Mouse (Mus musculus) retina, adult 2 months (tissue): ENCODE measurements around the gene Rbp2.

Source experiments
- DNase-seq: peaks from one replicate; pipeline ENCODE4 v3.0.0-alpha.2; 2012; ENCODE audit warnings: low read depth, low spot score

Rbp2 gene

DNA sequence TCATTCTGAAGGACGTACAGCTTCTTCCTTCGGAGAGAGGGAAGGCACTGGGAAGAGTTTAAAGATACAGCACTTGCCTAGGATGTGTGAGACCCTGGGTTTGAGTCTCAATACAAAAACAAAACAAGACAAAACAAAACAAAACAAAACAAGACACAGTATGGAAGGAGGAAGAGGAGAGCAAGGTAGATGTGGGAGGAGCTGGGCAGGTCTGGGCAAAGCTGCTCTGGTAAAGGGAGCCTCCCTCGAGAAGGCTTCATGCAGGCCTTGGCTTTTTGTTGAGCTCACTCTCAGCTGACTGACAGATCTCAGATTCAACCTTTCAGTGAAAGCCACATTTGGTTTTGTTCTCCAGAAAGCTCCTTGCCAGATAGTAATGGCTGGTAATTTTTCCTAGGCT, at the start of gene Rbp2:
Rbp2 (plus strand) TSS at position 301 of the 400 bp plus-strand sequence.
- no peak for DNase-seq

- no peak for DNase-seq
These were observed 48.1 kb upstream of the Rbp2 start for GRCm38 (mm10) chr9:98437819-98438218.

DNA sequence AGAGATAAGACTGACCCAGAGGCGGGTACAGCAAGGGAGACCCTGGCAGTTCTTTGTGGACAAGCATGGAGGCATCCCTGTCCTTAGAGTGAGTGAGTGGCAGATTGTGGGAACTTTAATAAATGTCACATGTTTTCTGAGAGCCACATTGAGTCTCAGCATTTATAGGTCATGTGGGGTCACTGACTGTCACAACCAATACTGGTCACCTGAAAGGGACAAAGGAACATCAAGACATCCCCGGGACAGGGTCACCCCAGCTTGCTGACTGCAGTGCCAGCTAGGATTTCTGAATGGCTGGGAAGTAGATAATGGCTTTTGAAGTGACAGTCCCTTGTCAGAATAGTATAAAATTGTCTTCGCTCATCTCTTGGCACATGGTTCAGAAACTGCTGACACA, 46.8 kb upstream of the Rbp2 start:
- no peak for DNase-seq

- no peak for DNase-seq
These were observed 43.3 kb upstream of the Rbp2 start for GRCm38 (mm10) chr9:98442638-98443037.

GRCm38 (mm10) chr9:98445359-98446149, 40.4 kb upstream of the Rbp2 start:
- DNase-seq: no peak

DNA sequence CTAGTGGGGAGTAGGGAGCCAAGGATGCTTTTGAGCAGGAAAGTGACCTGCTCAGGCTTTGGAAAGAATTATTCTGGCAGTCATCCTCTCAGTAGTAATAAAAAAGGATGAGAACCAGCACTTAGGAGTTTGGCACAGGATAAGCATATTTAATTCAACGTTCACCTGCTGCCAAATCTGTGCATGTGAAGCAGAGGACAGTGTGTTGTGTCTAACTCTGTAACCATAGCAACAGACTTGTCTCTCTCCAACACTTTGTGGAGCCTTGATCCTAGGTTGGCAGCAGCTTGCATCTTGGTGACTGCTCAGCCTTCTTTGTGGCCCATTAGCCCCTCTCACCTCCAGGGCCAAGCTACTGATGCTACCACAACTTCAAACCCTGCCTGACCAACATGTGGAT, 34.9 kb upstream of the Rbp2 start:
- no peak for DNase-seq

DNA sequence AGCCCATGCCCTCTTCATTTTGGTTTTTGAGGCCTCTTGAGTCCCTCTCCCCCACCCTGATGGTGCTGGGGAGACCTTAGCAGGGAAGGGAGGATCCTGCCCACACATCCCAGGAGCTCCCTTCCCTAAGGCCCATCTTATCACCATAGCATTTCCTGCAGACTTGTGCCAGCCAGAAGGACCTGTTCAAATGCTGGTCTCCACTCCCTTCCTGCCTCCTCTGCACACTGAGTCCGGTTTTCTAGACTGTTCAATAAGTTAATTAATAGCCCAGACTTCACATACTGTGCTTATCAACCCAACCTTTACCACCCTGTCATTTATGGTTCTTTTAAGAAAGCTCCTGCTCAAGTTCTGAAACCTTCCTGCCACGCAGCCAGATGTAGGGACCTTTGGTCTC, 19.2 kb upstream of the Rbp2 start:
- no peak for DNase-seq

GRCm38 (mm10) chr9:98480172-98480749, 5.7 kb upstream of the Rbp2 start:
- no peak for DNase-seq

- DNase-seq: no peak
These were observed 3.7 kb upstream of the Rbp2 start for GRCm38 (mm10) chr9:98482256-98482655.

GRCm38 (mm10) chr9:98485020-98485419, 895 bp upstream of the Rbp2 start:
- DNase-seq: no peak

- DNase-seq: no peak
These were observed 1.4 kb downstream of the Rbp2 start for GRCm38 (mm10) chr9:98487273-98487672.

DNA sequence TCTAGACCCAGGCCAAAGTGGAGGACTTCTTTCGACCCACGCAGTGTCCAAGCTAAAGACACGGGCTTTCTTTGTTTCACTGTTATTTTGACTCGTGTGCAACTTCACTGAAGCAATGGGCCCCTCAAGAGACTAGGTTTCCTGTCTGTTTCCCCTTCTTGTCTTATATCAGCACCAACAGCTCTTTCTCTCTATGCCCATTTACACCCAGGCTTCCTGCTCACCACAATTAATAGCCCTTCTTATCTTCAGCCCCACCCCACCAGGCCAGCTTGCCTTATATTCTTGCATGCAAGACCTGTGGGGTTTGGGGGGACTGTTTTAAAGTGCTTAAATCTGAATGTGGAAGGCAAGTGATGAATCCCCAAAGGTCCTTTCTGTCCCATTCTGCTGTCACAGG, 3.6 kb downstream of the Rbp2 start:
- no peak for DNase-seq

DNA sequence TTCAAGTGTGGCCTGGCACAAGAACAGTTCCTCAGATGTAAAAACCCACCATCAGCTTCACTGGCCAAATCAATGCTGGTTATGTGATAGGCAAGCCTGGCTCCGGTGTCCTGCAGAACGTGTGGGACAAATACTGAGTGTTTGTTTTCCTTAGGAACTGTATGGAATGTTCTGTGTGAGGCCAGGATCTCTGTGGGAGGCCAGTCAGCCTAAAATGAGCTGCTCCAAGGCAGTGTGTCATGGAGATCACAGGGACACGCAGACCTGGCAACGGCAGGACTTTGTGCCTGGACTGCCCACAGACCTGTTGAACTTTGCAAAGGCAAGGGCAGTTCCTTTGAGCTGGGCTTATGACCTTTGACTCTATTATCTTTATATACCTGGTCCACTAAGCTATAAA, 4.2 kb downstream of the Rbp2 start:
- DNase-seq: no peak

- no peak for DNase-seq
These were observed 5.2 kb downstream of the Rbp2 start for GRCm38 (mm10) chr9:98491071-98491470.

DNA sequence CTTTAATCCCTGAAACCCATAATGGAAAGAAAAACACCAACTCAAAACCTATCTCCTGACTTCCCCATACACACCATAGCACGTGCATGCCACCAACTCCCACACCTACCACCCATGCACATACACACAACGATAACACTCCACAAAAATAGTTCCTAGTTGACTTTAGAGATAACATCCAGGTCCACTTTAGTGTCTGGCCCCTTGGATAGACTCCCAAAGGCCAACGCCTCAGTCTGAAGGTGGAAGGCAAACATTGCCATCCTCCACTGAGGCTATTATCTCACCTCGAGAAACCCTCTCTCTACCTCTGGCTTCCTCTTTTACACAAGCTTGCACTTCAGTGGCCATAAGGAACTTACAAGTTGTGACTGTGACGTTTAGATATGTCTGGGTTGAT, 6.3 kb downstream of the Rbp2 start:
- no peak for DNase-seq

GRCm38 (mm10) chr9:98492821-98493220, 6.9 kb downstream of the Rbp2 start:
- DNase-seq: no peak

DNA sequence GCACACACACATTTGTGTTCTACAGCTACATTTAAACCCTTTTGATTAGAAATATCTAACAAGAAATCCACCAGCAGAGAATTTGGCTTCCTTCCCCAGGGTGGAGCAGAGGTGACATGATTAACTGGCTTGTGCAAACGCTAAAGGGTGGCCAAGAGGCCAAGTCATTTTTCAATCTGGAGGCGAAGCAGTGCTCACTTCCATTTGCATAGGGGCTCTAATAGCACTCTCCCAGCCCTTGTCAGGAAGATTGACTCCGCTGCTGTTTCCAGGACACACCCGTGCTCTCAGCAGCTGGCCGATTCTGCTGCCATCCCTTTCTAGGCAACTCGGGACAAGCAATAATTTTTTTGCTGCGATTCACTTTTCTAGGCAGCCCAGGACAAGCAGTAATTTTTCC, 11.2 kb downstream of the Rbp2 start:
- DNase-seq: no peak

- DNase-seq: no peak
These were observed 12.1 kb downstream of the Rbp2 start for GRCm38 (mm10) chr9:98497990-98498389.

GRCm38 (mm10) chr9:98498717-98499268, 12.9 kb downstream of the Rbp2 start:
- no peak for DNase-seq

DNA sequence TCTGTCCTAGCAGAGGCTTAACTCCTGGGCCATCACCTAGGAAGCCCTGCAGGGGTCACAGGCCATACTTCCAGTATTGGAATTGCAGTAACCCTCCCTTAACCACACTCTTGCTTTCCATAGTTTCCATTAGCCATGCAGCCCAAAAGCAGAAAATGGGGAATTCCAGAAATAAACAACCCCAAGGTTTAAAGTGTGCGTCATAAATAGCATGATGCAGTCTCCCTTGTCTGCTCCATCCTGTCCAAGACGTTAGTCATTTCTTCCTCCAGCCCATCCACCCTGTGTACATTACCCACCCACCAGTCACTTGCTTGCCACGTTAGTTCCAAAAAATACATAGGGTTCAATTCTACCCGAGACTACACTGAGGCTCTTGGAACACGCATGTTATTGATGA, 13.7 kb downstream of the Rbp2 start:
- DNase-seq: no peak

GRCm38 (mm10) chr9:98507480-98507879, 21.6 kb downstream of the Rbp2 start:
- no peak for DNase-seq

DNA sequence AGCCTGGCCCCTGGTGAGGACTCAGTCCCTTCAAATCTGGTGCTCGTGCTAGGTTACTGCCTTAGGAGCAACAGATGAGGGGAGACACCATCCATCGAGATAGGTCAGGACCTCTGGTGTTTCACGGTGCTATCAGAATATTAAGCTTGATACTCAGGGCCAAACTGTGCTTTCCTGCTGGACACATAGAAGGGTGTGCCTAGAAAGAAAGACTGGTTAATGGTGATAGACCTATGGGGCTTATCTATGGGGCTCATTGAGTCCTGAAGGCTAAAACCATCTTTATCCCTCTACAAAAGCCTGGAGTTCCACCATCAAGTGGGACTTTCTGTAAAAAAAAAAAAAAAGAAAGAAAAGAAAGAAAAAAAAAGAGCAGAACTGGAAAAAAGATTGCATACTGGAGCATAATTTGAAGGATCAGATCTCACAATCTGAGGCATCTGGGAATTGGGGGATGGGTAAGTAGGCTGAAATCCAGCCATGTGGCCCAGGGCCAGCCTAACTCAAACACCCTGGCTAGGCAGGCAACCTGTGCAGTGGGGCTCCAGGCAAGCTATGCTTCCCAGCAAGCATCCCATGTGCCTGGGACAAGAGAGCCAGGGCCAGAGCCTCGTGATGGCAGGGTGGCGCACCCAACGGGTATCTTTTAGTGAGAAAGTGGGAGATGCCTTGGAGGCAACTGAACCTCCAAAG, 24.6 kb downstream of the Rbp2 start:
- no peak for DNase-seq

DNA sequence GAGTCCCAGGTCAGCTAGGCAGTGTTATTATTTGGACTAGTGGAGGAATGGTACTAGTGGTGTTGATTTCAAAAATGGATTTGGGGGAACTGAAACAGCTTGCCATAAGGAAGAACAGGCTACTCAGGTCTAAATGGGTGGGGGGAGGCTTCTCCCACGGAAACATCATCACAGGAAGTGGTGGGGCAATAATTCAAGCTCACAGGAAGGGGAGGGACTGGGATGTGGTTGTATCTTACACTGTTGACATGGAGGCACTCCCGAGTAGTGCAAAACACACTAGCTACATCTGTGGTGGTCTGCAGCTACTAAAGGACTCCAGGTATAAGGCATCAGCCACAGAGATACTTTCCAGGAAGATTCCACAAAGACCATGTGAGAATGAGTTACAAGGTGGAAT, 38.0 kb downstream of the Rbp2 start:
- no peak for DNase-seq
